Mouse (Mus musculus) naive thymus-derived CD4-positive, alpha-beta T cell, adult 2 months (primary cell): ENCODE measurements at regions not wholly inside any gene's neighbourhood (a gene's known extent, or its start where the extent isn't known, plus 50 kb on each side); places are given as distances from the start of the nearest gene placed in this dataset.

Experiments
- DNase-seq: peaks from one replicate; pipeline ENCODE4 v3.0.0-alpha.2; 2011; ENCODE audit warnings: low read depth

DNA sequence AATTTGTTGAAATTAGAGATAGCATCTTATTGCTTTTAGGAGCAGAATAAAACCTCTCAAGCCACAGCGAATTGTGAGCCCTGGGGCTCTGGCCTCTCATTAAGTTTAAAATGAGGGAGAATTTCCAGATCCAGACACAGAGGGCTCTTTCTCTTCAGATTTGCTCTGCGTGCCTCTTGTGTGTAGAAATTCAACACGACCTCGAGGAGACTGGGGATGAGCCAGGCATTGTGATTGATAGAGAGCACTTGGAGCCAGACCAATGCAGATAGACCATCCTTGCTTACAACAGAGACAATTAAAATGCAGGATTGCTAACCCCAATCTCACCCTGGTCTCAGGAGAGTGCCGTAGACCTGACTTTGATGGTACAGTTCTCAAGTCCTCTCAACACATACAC lies 121.9 kb upstream of the Gas1 start:
- DNase-seq, result no peak

DNA sequence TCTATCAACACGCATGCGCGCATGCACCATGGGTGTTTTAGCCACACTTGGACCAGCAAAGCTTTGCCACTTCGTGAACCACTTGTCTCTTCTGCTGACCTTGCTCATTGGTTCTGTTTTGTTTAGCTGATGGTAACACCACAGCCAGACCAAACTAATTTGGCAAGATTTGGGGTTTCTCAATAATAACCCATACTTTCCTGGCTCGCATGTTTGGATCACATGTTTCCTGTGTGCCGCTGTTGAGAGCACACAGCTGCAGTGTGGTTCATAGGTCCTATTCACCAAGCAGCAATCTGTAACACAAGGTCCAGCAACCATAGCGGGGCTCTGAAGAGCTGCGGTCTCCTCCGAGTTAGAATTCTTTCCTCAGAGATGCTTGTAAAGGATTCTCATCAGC lies 126.4 kb upstream of the Gas1 start:
- no peak for DNase-seq

DNA sequence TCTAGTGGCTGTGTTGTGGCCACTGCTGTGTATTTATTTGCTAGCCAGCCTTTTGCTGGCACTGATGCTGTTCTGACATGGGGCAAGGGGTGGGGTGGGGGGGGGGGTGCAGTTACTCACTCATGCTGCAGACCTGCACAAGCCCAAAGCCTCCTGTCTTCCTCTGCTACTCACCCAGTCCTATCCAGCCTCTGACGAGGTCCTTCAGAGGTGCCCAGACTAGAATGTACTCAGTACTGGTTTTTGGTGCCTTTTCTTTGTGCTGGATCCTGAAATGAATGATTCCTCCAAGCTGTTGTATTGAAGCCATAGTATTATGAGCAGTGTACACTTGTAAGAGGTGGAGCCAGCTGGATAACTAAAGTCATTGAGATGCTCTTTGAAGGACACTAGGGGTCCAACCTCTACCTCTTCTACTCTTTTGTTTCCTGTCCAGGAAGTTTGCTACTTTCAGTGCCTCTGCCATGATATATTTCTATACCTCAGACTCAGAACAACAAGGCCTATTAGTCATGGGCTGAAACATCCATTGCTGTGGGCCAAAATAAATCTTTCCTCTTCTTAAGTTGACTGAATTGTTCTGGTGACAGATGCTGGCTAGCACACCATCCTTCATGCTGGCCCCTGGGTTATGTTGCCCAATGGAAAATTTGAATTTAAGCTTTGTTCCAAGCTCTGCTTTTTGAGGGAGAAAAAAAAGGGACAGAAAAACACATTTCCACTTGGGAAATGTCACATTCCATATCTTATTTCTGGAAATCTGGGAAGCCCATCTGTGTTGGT lies 128.1 kb upstream of the Gas1 start:
- no peak for DNase-seq

DNA sequence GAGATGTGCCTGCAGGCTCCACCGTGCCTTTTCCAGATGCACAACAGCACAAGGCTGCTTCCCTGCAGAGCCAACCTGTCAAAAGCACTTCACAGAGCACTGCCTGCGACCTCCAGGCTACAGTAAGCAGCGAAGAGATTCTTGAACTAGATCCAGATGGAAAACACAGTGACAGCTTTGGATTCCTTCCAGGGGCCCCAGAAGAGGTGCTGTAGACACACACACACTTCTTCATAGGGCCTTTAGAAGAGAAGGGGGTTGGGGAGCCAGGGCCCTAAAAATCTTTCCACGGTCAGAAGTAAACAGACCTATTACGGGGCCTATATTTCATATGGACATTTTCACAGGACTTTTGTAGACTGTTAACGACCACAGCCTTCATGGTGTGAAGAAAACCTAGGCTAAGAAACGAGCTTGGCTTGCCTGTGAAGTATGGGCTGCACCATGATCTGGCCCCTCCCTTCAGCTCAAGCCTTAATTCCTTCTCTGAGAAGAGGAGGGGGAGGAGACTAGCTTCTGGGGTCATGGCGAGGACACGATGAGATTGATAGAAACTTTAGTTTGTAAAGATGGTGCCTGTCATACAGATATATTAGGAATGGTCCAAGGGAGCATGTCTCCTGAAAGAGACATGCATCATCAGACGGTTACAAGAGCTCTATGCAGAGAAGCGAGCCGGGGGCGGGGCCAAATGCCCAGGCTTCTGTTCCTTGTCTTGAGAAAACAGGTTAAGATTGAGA lies 131.1 kb upstream of the Gas1 start:
- DNase-seq, result no peak

DNA sequence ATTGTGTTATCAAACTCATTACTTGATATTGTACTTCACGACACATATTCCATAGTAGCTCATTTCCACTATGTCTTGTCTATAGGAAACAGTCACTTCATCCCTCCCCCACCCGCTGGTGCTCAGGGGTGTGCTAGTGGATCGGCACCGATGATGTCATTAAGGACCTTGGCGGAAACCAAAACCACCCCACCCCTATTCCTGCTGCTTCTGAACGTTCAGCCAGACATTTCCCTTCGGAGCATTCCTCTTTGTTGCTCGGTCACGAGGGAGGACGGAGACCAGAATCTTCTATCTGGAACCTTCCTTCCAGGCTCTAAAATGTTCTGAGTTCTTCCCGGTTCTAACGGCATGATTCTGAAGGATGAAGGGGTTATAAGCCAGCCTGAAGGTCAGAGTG lies 132.3 kb upstream of the Gas1 start:
- DNase-seq, result no peak

DNA sequence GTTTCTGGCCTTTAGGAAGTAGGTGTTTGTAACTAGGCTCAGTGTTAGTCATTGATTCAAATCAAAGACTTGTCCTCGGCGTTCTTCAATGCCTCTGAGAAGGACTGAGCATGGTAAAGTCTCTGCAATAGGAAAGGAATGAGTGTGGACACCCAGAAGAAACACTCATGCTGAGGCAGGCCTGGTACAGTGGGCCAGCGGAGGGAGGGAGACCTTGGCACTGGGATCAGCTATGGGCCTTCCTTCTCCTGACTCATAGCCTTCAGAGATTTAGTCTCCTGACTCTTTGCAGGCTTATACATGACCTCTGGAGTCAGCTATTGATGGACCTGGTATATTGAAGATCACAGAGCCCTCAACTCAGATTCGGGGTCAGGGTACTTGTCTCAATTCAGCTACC lies 132.8 kb upstream of the Gas1 start:
- DNase-seq, result no peak

DNA sequence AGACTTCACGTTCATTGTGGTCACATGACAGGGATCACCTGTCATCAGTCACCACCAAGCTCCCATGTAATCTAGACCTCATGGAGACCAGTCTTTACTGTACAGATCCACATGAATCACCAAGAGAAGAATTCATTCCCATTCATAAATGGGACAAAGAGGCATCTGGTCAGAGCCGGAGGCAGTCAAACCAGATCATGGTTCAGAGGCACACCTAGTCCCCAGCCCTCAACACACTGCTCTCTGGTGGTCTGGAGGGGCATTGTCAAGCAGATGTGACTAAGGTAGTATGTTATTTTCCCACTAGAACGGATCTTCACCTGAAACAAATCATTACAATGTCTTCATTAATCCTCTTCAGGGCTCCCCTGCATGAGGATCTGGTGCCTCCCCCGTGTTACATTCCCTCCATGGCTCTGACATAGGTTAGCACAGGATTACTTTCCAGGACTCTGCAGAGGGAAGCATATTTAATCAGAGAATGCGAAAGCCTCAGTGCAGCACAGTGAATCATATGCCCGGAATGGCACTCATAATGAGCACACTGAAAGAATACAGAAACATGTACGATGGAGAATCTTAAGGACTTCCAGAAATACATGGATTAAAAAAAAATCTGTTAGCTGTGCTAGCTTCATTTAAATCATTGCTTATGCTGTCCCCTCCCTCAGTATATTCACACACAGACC lies 135.4 kb upstream of the Gas1 start:
- no peak for DNase-seq

DNA sequence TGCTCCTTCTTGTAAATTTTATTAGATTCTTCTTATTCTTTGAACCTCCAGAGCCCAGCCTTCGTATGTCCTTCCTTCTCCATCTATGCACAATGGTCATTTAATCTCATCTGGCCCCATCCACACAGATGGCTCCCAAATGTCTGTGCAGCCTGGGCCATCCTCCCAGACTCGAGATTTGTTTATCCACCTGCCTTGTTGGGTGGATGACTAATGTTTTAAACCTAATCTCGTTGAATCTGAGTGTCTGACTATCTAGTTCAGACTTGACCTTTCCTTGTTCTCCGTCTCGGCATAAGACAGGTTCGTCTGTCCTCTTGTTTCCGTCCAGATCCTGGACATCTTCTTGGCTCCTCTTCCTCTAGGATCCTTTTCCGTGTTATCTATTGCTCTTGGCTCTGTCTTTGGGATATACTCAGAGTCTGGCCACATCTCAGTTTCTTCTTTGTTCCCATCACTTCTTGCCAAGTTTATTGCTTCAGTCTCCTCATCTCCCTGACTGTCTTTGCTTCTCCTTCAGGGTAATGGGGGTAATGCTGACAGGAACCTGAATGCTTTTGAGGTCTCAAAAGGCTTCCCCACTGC lies 141.4 kb upstream of the Gas1 start:
- no peak for DNase-seq

DNA sequence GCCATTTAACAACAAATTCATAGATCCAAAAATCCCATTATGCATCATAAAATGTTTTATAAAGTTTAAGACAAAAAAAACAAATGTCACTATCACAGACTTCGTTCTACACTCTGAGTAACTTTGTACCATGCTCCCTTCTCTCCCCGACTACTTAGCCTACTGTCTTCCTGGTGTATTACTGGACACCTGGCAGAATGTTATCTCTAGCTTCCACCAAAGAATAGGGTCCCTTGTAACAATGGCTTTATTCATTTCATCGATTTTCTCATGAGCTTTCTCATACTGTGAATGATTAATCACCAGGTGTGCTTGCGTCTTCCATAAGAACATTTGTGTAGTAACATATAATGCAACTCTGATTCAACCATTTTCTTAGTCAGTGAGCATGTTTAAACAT lies 142.1 kb upstream of the Gas1 start:
- DNase-seq, result no peak

DNA sequence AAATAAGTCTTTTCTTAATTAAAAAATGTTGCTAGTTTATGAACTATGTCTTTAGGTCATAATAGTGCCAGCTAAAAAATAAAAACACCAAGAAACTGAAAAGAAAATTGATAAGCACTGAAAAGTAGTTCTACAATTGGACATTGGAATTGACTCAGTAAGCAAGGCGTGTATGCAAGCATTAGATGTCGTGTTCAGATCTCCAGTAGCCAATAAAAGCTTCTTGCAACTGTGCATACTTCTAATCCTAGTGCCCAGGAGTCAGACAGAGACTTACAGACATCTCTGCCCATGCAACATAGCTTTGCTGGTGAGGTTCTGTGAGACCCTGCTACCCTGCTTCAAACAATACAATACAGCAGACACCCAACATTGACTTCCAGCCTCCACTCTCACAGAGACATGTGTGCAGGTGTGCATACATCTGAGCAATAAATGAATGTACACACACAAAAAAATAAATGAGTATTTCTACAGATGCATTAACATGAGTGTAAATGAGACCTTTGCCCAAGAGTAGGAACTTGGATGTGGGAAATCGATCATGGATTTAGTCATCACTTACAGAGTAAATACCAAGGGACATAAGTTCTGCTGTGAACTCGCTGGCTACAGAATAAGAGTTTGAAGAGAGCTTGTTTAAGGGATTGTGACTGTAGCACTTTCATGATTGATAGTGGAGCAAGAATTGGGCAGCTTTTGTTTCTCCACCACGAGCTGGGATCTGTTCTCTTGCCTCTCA lies 142.9 kb upstream of the Gas1 start:
- no peak for DNase-seq

DNA sequence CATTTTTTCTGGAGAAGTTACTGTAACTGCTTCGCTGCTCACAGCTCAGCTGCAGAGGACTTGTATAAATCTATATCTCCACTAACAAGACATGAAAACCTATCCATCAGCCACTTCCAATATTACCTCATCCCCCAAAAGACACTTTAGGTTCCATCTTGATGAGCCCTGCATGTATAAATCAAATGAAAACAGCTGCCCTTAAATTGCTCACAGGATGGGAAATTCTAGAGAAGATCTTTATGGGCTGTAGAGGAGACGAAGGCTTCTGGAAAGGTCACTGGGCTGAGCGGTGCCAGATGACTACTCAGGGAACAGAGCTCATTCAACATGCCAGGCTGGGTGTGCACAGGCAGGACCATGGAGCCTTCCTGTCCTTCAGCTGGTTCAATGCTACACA lies 145.4 kb upstream of the Gas1 start:
- no peak for DNase-seq

DNA sequence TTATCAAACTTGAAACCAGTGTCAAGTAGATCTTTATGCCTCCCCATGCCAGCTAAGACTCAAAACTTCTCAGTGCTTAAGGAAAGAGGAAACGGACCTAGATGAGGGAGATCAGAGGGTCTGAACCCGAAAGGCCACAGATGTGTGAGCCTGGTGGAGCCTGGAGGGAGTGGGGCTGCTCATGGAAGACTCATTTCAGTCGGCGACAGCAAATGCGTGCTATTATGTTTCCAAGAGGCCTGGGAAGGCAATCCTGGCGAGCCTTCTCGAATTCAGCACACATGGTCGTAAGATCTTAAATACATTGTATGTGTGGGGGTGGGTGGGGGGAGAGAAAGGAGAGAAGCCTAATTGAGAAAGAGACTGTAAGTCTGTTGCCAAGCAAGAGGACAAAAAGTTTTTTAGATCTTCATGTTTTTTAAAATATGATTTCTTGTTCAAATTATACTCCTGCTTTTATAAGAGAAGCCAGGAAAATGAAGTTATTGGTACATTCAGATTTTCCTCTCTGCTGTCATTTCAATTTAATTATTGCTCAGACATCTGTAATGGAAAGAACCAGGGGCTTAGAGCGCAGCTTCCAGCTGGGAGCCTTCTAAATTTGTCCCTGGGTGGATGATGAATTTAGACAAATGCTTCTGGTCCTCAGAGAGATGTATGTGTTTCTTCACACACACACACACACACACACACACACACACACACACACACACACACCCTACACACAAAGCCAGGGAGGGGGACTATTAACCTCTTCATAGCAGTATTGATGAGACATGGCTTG lies 153.5 kb upstream of the Gas1 start:
- no peak for DNase-seq

DNA sequence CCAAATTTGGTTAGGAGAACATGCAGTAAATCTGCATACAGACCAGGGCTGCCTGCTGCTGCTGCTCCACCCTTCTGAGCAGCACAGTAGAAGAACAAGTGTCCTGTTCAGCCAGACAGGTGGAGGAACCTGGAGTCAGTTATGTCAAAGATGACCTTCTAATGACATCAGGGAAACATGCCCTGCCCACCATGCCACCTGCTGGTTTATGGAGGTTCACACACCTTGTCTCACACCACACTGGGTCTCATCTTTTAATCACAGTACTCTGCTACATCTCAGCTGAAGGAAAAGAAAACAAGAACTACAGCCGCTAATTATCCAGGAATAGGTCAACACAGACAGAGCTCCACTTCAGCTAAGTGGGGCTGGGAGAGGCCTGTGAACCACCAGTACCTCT lies 159.0 kb upstream of the Gas1 start:
- no peak for DNase-seq

DNA sequence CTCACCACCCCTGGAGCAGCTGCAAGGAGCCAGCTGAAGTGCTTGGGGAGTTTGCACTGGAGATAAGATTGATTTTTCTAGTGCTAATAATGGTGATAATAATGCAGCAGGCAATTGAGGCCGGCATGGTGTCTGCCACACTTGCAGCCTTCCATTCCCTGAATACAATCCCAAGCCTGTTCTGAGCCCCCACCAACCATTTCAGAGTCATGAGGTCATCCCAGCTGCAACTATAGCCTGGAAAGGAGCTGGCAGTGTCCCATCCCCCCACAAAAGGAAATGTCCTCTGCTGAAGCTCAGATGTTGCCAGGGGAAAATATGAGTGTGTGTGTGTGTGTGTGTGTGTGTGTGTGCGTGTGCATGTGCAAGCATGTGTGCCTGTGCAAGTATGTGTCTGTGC lies 160.2 kb upstream of the Gas1 start:
- no peak for DNase-seq

DNA sequence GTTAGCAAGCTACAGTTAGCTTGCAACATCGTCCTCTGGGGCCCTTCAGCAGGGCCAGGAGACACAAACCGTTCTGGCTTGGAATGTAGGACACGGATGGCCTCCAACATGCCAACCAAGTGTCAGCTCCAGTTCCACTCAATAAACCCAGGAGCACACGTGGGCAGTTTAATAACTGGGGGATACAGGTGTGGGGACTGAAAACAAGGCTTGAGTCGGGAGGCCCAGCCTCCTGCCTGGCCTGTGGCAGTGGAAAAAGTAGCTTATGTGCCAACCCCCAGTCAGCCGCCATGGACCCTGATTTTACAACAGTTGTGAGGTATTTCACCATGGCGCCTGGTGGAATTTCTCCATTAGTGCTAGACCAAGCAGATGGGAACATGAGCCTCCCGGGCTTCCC lies 160.9 kb upstream of the Gas1 start:
- DNase-seq, result no peak

DNA sequence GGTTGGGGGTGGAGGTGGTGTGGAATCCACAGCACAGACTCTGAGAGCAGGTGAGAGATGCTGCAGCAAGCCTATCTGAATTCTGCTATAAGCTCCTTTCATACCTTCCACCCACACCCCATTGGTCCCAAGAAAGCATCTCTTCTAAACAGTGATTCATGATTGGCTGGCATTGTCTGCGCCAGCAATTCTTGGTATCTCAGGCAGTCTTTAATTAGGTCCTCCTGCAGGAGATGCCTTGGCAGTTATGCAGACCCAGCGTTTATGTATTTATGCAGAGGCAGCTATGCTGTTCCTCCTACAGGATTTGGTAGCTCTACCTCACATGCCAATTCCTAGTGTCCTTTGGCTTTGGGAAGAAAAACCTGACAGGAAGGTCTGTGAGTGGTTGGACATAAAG lies 162.9 kb upstream of the Gas1 start:
- no peak for DNase-seq

DNA sequence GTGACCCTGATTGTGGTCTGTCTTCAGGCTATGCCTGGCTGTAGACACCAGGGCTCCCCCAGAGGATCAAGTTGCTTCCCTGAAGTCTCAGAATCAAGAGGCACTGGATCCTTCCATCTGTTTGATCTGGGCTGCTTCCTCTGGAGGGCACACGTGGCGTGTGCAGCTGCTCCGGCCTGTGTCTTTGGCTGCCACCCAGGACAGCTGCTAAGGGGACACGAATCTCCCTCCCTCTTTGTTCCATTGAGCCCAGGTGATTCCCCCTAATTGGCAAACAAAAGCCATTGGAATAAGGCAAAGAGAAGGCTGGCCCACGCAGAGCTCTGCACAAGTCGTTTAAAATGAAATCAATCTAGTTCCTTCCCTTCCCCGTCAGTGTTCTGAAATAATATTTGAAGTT lies 170.7 kb upstream of the Gas1 start:
- DNase-seq, result no peak

DNA sequence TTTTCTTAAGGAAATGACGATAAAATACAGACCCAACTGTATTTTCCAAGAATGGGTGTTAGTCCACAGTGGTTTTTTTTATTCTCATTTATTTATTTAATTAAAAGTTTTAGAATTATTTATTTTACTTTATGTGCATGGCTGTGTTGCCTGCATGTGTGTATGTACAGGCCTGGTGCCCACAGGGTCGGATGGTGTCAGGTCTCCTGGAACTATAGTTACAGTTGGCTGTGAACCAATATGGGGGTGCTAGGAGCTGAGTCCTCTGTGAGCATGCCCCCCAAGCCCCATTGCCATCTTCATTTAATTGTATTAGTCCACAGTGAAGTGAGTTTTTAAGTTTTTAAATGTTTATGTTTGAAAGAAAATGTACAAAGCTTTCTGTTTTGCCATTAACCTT lies 171.3 kb upstream of the Gas1 start:
- DNase-seq, result no peak

DNA sequence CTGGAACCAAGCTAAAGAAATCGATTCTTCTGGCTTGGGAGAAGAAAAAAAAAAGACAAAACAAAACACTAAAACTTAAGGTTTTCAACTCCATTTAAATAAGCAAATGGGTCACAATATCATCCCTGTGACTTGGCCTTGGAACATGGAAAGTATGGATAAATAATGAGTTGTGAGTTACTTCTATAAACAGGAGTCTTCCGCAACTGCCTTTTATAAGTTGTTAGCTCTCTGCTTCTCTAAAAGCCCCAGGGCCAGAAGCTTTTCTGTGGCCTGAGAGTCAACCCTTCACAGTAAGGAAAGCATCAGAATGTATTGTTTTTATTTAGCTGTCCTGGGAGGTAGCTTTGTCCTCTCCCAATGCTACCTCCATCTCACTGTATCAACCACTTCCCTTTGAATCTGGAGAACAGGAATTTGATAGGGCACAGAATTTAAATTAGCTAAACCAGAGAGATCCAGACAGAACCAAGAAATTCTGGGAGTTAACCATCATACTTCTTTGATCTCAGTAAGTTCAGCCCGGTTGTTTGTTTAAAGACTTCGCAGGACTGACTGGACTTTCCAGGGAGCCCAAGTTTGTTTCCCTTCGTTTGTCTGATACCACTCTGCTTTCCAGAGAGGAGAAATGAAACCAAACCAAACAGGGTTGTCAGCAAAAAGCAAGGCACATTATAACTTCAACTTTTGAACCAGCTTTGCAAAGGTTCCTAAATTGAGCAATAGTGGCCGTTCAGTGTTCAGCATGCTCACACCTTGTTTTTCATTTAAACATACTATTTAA lies 178.7 kb upstream of the Gas1 start:
- no peak for DNase-seq

DNA sequence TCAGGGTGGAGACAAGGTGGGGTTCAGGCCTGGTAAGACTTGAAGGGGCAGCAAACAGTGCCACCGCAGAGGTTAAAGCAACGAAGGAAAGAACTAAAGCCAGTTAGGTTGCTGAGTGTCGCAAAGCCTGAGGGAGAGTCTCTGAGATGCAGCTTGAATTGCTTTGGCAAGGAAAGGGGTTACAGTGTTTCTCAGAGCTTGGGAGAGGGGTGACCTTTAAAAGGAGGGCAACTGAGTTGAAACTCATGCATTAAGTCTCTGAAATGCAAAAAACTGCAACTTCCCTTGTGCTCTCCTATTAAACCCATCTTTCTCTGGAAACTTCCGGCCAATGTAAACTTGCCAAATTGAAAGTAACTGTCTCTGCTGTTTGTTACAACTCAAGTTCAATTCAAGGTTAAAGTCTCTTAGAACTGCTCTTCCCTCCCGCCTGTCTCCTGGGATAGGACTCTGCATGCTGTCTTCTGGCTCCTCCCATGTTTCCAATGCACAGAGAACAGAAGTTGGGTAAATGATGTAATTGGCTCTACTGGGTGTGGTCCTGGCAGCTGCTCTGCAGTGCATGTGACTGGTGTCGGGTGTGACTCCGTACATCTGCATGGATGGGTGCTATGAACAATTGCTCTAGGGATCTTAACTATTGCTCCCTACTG lies 181.4 kb upstream of the Gas1 start:
- no peak for DNase-seq
